In genomic region chr10:90666746-90667145, GRCm38 (mm10) we compare ENCODE assay signal across 9 mouse cellular contexts.
A peak's percentile ranks its signal among the peaks of the same experiment; 100 is the strongest.
DNase-seq lines count a peak whose midpoint lies in the region; ATAC-seq lines count a peak whose summit lies in the region.
"Had no signal": no experiment of that assay in that cellular context is flagged by ENCODE, and none has a peak within 500 bp of the region (broad histone marks: within the 10 kb centered on the region; RNA-seq: fewer than 3 reads in every experiment).

No protein-coding gene starts in this region.

- no peak overlapping the region for H3K4me2 ChIP-seq in hindbrain, embryonic 15.5 days
- H3K4me2 ChIP-seq in hindbrain, embryonic 11.5 days (replicated peaks; ENCODE audit: low read depth, low read length), result no peak overlapping the region
- H3K4me2 ChIP-seq in intestine, embryonic 16.5 days (ENCODE audit: low read depth, low read length), result no peak overlapping the region

- no peak overlapping the region for H3K4me3 ChIP-seq in hindbrain, embryonic 15.5 days
- no peak overlapping the region for H3K4me3 ChIP-seq in hindbrain, embryonic 11.5 days (ENCODE audit: low read depth, low read length)
- no peak overlapping the region for H3K4me3 ChIP-seq in intestine, embryonic 16.5 days (ENCODE audit: low read length)

- WGBS in hindbrain, embryonic 15.5 days, result 85% methylated on average over 2 of the region's 2 CpGs
- WGBS in hindbrain, embryonic 11.5 days, result 93% methylated on average over 2 of the region's 2 CpGs
- 85% methylated on average over 2 of the region's 2 CpGs for WGBS in intestine, embryonic 16.5 days

- ATAC-seq in hindbrain, embryonic 15.5 days (ENCODE audit: low FRiP score, low read depth), result peak; percentile 63; the same call in 1 of the 2 replicates
- no peak for ATAC-seq in hindbrain, embryonic 11.5 days (ENCODE audit: low FRiP score)
- ATAC-seq in monocyte, adult 5-6 weeks (replicated peaks; ENCODE audit: insufficient number of reproducible peaks, low FRiP score, low TSS enrichment, poor library complexity, severe bottlenecking), result no peak
- ATAC-seq in intestine, embryonic 16.5 days, result no peak

- H3K9me3 ChIP-seq in hindbrain, embryonic 15.5 days, result no peaks in the 10 kb centered on the region
- no peaks in the 10 kb centered on the region for H3K9me3 ChIP-seq in hindbrain, embryonic 11.5 days (ENCODE audit: control insufficient read depth, low read length)
- H3K9me3 ChIP-seq in intestine, embryonic 16.5 days (ENCODE audit: control insufficient read depth, low read length), result no peaks in the 10 kb centered on the region

- no peak for DNase-seq in hindbrain, embryonic 11.5 days (ENCODE audit: low spot score)
- peak; percentile 89 for DNase-seq in adrenal gland, adult 2 months
- peak; percentile 98 for DNase-seq in cerebellum, adult 8-10 months
- peak; percentile 68 to 87 for DNase-seq in heart, adult 9 months (ENCODE audit: low spot score in 2 of 2)
- no peak for DNase-seq in urinary bladder, postnatal 10 days (ENCODE audit: low spot score)

- no peaks in the 10 kb centered on the region for H3K36me3 ChIP-seq in hindbrain, embryonic 15.5 days
- no peaks in the 10 kb centered on the region for H3K36me3 ChIP-seq in hindbrain, embryonic 11.5 days (ENCODE audit: control insufficient read depth, insufficient read depth, low read length)
- H3K36me3 ChIP-seq in intestine, embryonic 16.5 days (ENCODE audit: control insufficient read depth, insufficient read depth, low read length), result no peaks in the 10 kb centered on the region

- H3K9ac ChIP-seq in hindbrain, embryonic 15.5 days, result no peak overlapping the region
- H3K9ac ChIP-seq in hindbrain, embryonic 11.5 days (ENCODE audit: low read depth, low read length), result no peak overlapping the region
- no peak overlapping the region for H3K9ac ChIP-seq in intestine, embryonic 16.5 days (ENCODE audit: low read depth, low read length)
- H3K9ac ChIP-seq: liver, embryonic 14.5 days had no signal

- no peaks in the 10 kb centered on the region for H3K4me1 ChIP-seq in hindbrain, embryonic 15.5 days (replicated peaks)
- no peaks in the 10 kb centered on the region for H3K4me1 ChIP-seq in hindbrain, embryonic 11.5 days (replicated peaks; ENCODE audit: control insufficient read depth, insufficient read depth, low read length)
- H3K4me1 ChIP-seq in intestine, embryonic 16.5 days (ENCODE audit: control insufficient read depth, insufficient read depth, low read length), result no peaks in the 10 kb centered on the region

- H3K27me3 ChIP-seq in hindbrain, embryonic 15.5 days, result no peaks in the 10 kb centered on the region
- no peaks in the 10 kb centered on the region for H3K27me3 ChIP-seq in hindbrain, embryonic 11.5 days (ENCODE audit: control insufficient read depth, insufficient read depth, low read length)
- no peaks in the 10 kb centered on the region for H3K27me3 ChIP-seq in intestine, embryonic 16.5 days (replicated peaks; ENCODE audit: control insufficient read depth, insufficient read depth, low read length)

- no peak overlapping the region for H3K27ac ChIP-seq in hindbrain, embryonic 15.5 days (replicated peaks)
- no peak overlapping the region for H3K27ac ChIP-seq in hindbrain, embryonic 11.5 days (ENCODE audit: low read depth, low read length)
- no peak overlapping the region for H3K27ac ChIP-seq in intestine, embryonic 16.5 days (ENCODE audit: low read length)
- H3K27ac ChIP-seq: liver, embryonic 14.5 days had no signal

Comparison
In these comparisons a context has a peak if more than half of its experiments do, and no peak if none do; other contexts are left out.
1. DNase-seq: peak in adrenal gland, adult 2 months (single experiment), cerebellum, adult 8-10 months (single experiment) and heart, adult 9 months (2 of 2); none in hindbrain, embryonic 11.5 days (single experiment) and urinary bladder, postnatal 10 days (single experiment).